Mouse (Mus musculus): ENCODE results near the gene Lrrc55. TPM values are rescaled to one million over a fixed set of nuclear protein-coding genes. Genes with fewer than 3 reads are reported as not detected.

Gene Lrrc55
- polyA plus RNA-seq, 1 experiment, result 4.3 TPM

GRCm38 (mm10) chr2:85135099-85135498 lies 61.9 kb downstream of the Lrrc55 start:
- no peak for DNase-seq (ENCODE audit: low spot score)

- DNase-seq (ENCODE audit: low spot score), result no peak
These were observed 64.8 kb downstream of the Lrrc55 start for GRCm38 (mm10) chr2:85132204-85132603.

GRCm38 (mm10) chr2:85131724-85132123 lies 65.3 kb downstream of the Lrrc55 start:
- no peak for DNase-seq (ENCODE audit: low spot score)

GRCm38 (mm10) chr2:85131226-85131625 lies 65.8 kb downstream of the Lrrc55 start:
- no peak for DNase-seq (ENCODE audit: low spot score)

GRCm38 (mm10) chr2:85129496-85129971 lies 67.5 kb downstream of the Lrrc55 start:
- no peak for DNase-seq (ENCODE audit: low spot score)

GRCm38 (mm10) chr2:85123869-85124535 lies 73.0 kb downstream of the Lrrc55 start:
- no peak for DNase-seq (ENCODE audit: low spot score)

GRCm38 (mm10) chr2:85123187-85123868 lies 73.7 kb downstream of the Lrrc55 start:
- no peak for DNase-seq (ENCODE audit: low spot score)

Other genes starting within 250 kb of the Lrrc55 start
- gene Prg2, start 216.7 kb downstream of the Lrrc55 start, polyA plus RNA-seq (2012; rRNA removed), result 0.27 and 0.33 TPM in 2 replicates
- gene Prg3, start 209.0 kb downstream of the Lrrc55 start, polyA plus RNA-seq (2012; rRNA removed), result not detected in 2 replicates
- 81.0 and 88.4 TPM in 2 replicates for gene Ssrp1, start 160.0 kb downstream of the Lrrc55 start, polyA plus RNA-seq (2012; rRNA removed)
- 0.60 and 0.87 TPM in 2 replicates for gene P2rx3, start 159.7 kb downstream of the Lrrc55 start, polyA plus RNA-seq (2012; rRNA removed)
- 53.7 and 71.5 TPM in 2 replicates for gene Tnks1bp1, start 149.2 kb downstream of the Lrrc55 start, polyA plus RNA-seq (2012; rRNA removed)
- 7.3 and 9.6 TPM in 2 replicates for gene Aplnr, start 61.0 kb downstream of the Lrrc55 start, polyA plus RNA-seq (2012; rRNA removed)
- gene Olfr987, start 142.1 kb upstream of the Lrrc55 start, polyA plus RNA-seq (2012; rRNA removed), result not detected in 2 replicates
- not detected in 2 replicates for gene Olfr988, start 166.0 kb upstream of the Lrrc55 start, polyA plus RNA-seq (2012; rRNA removed)
- gene Olfr992, start 212.3 kb upstream of the Lrrc55 start, polyA plus RNA-seq (2012; rRNA removed), result not detected in 2 replicates
- not detected in 2 replicates for gene Olfr993, start 217.7 kb upstream of the Lrrc55 start, polyA plus RNA-seq (2012; rRNA removed)
- gene Olfr994, start 239.3 kb upstream of the Lrrc55 start, polyA plus RNA-seq (2012; rRNA removed), result not detected in 2 replicates
- gene Olfr995, start 246.4 kb upstream of the Lrrc55 start, polyA plus RNA-seq (2012; rRNA removed), result not detected in 2 replicates

Measured in urinary bladder, adult 2 months (tissue).